Mouse (Mus musculus): ENCODE results near the gene Olfr314. TPM values are rescaled to one million over a fixed set of nuclear protein-coding genes. Genes with fewer than 3 reads are reported as not detected.
"Not testable (repeated sequence)": the region's sequence is repeated elsewhere in the genome, so short reads cannot be mapped to it uniquely, and the experiment has no call there.

Gene Olfr314
- not detected in 2 replicates for polyA plus RNA-seq (2015; fragmentation: Nextera tagmentation; extraction: Ambion mirVana)

- H3K36me3 ChIP-seq: no peaks in the 10 kb centered on the region
- 76% methylated on average over 6 of the region's 6 CpGs for WGBS
- H3K9me3 ChIP-seq: no peaks in the 10 kb centered on the region
- H3K4me2 ChIP-seq: no peak within 1 kb of the TSS
- H3K4me3 ChIP-seq: no peak within 1 kb of the TSS
- no peak within 1 kb of the TSS for H3K9ac ChIP-seq
- no peak within 1 kb of the TSS for H3K27ac ChIP-seq
- no peaks in the 10 kb centered on the region for H3K4me1 ChIP-seq
- ATAC-seq (ENCODE audit: insufficient number of reproducible peaks, low FRiP score, low TSS enrichment, low read depth): no peak
- no peaks in the 10 kb centered on the region; the same call in 1 of the 2 replicates for H3K27me3 ChIP-seq
These were observed at the start of gene Olfr314 for GRCm38 (mm10) chr11:58782480-58783089. Gene Olfr314, plus strand, starts transcription at chr11:58782952.

GRCm38 (mm10) chr11:58733372-58733771 lies 49.4 kb upstream of the Olfr314 start:
- WGBS: 53% methylated on average over 3 of the region's 3 CpGs
- H3K4me3 ChIP-seq: no peak overlapping the region
- H3K4me2 ChIP-seq: no peak overlapping the region
- H3K9me3 ChIP-seq: no peaks in the 10 kb centered on the region
- no peak overlapping the region for H3K27ac ChIP-seq
- no peaks in the 10 kb centered on the region for H3K27me3 ChIP-seq
- H3K9ac ChIP-seq: no peak overlapping the region
- no peaks in the 10 kb centered on the region for H3K4me1 ChIP-seq
- no peak for ATAC-seq (ENCODE audit: insufficient number of reproducible peaks, low FRiP score, low TSS enrichment, low read depth)
- H3K36me3 ChIP-seq: no peaks in the 10 kb centered on the region

- Histone ChIP-seq H3K4me1 (no peaks in the 10 kb centered on the region), H3K9me3 (no peaks in the 10 kb centered on the region), H3K27ac (no peak within 1 kb of the TSS), H3K27me3 (no peaks in the 10 kb centered on the region), H3K9ac (no peak within 1 kb of the TSS), H3K4me3 (no peak within 1 kb of the TSS), H3K36me3 (no peaks in the 10 kb centered on the region), H3K4me2 (no peak within 1 kb of the TSS)
- 67% methylated on average over 4 of the region's 4 CpGs for WGBS
- no peak for ATAC-seq (ENCODE audit: insufficient number of reproducible peaks, low FRiP score, low TSS enrichment, low read depth)
These were observed 43.9 kb upstream of the Olfr314 start, which contains the start of gene Olfr317 for GRCm38 (mm10) chr11:58738792-58739262. Gene Olfr317, minus strand, starts transcription at chr11:58739212.

GRCm38 (mm10) chr11:58751096-58751495 lies 31.7 kb upstream of the Olfr314 start:
- H3K4me1 ChIP-seq; H3K36me3 ChIP-seq; H3K27me3 ChIP-seq; H3K27ac ChIP-seq; ATAC-seq (ENCODE audit: insufficient number of reproducible peaks, low FRiP score, low TSS enrichment, low read depth); H3K4me2 ChIP-seq; H3K4me3 ChIP-seq; H3K9ac ChIP-seq; H3K9me3 ChIP-seq: not testable (repeated sequence)
- WGBS: 78% methylated on average over 18 of the region's 18 CpGs

- Histone ChIP-seq H3K27ac (no peak within 1 kb of the TSS), H3K9ac (no peak within 1 kb of the TSS), H3K27me3 (no peaks in the 10 kb centered on the region), H3K4me3 (no peak within 1 kb of the TSS), H3K4me2 (no peak within 1 kb of the TSS), H3K9me3 (no peaks in the 10 kb centered on the region), H3K36me3 (no peaks in the 10 kb centered on the region), H3K4me1 (no peaks in the 10 kb centered on the region)
- WGBS: 77% methylated on average over 2 of the region's 2 CpGs
- ATAC-seq (ENCODE audit: insufficient number of reproducible peaks, low FRiP score, low TSS enrichment, low read depth): no peak
These were observed 30.3 kb upstream of the Olfr314 start, which contains the start of gene Olfr316 for GRCm38 (mm10) chr11:58752434-58752833. Gene Olfr316, plus strand, starts transcription at chr11:58752734.

GRCm38 (mm10) chr11:58772888-58773287 lies 9.9 kb upstream of the Olfr314 start, which contains the start of gene Olfr315:
Gene Olfr315, plus strand, starts transcription at chr11:58773188.
- Histone ChIP-seq H3K4me2 (no peak within 1 kb of the TSS), H3K4me3 (no peak within 1 kb of the TSS), H3K9ac (no peak within 1 kb of the TSS), H3K27ac (no peak within 1 kb of the TSS), H3K9me3 (no peaks in the 10 kb centered on the region), H3K36me3 (no peaks in the 10 kb centered on the region), H3K4me1 (no peaks in the 10 kb centered on the region), H3K27me3 (no peaks in the 10 kb centered on the region)
- no peak for ATAC-seq (ENCODE audit: insufficient number of reproducible peaks, low FRiP score, low TSS enrichment, low read depth)

- WGBS: 81% methylated on average over 2 of the region's 2 CpGs
These were observed 1.4 kb downstream of the Olfr314 start for GRCm38 (mm10) chr11:58784182-58784581.

GRCm38 (mm10) chr11:58787651-58788050 lies 4.9 kb downstream of the Olfr314 start:
- Histone ChIP-seq H3K36me3 (no peaks in the 10 kb centered on the region), H3K9ac (no peak overlapping the region), H3K27ac (no peak overlapping the region), H3K4me3 (no peak overlapping the region), H3K4me2 (no peak overlapping the region), H3K9me3 (no peaks in the 10 kb centered on the region), H3K27me3 (no peaks in the 10 kb centered on the region; the same call in 1 of the 2 replicates), H3K4me1 (no peaks in the 10 kb centered on the region)
- 82% methylated on average over 10 of the region's 10 CpGs for WGBS
- ATAC-seq (ENCODE audit: insufficient number of reproducible peaks, low FRiP score, low TSS enrichment, low read depth): no peak

More at GRCm38 (mm10) chr11:58784182-58784581, 1.4 kb downstream of the Olfr314 start:
- Histone ChIP-seq H3K9me3 (no peaks in the 10 kb centered on the region), H3K27ac (no peak overlapping the region), H3K4me2 (no peak overlapping the region), H3K9ac (no peak overlapping the region), H3K4me1 (no peaks in the 10 kb centered on the region), H3K27me3 (no peaks in the 10 kb centered on the region; the same call in 1 of the 2 replicates), H3K36me3 (no peaks in the 10 kb centered on the region), H3K4me3 (no peak overlapping the region)
- ATAC-seq (ENCODE audit: insufficient number of reproducible peaks, low FRiP score, low TSS enrichment, low read depth): no peak

GRCm38 (mm10) chr11:58788346-58788745 lies 5.6 kb downstream of the Olfr314 start:
- Histone ChIP-seq H3K36me3 (no peaks in the 10 kb centered on the region), H3K27me3 (no peaks in the 10 kb centered on the region; the same call in 1 of the 2 replicates), H3K4me2 (no peak overlapping the region), H3K9me3 (no peaks in the 10 kb centered on the region), H3K27ac (no peak overlapping the region), H3K9ac (no peak overlapping the region), H3K4me1 (no peaks in the 10 kb centered on the region), H3K4me3 (no peak overlapping the region)
- 81% methylated on average over 8 of the region's 8 CpGs for WGBS
- no peak for ATAC-seq (ENCODE audit: insufficient number of reproducible peaks, low FRiP score, low TSS enrichment, low read depth)

- no peaks in the 10 kb centered on the region for H3K9me3 ChIP-seq
- no peak overlapping the region for H3K4me3 ChIP-seq
- no peaks in the 10 kb centered on the region for H3K36me3 ChIP-seq
- H3K27me3 ChIP-seq: no peaks in the 10 kb centered on the region; the same call in 1 of the 2 replicates
- no peak for ATAC-seq (ENCODE audit: insufficient number of reproducible peaks, low FRiP score, low TSS enrichment, low read depth)
- H3K4me1 ChIP-seq: no peaks in the 10 kb centered on the region
- no peak overlapping the region for H3K27ac ChIP-seq
- no peak overlapping the region for H3K4me2 ChIP-seq
- 27% methylated on average over 3 of the region's 3 CpGs for WGBS
- H3K9ac ChIP-seq: no peak overlapping the region
These were observed 6.8 kb downstream of the Olfr314 start for GRCm38 (mm10) chr11:58789532-58789931.

GRCm38 (mm10) chr11:58790053-58790452 lies 7.3 kb downstream of the Olfr314 start:
- Histone ChIP-seq H3K27me3 (no peaks in the 10 kb centered on the region; the same call in 1 of the 2 replicates), H3K4me1 (no peaks in the 10 kb centered on the region), H3K9ac (no peak overlapping the region), H3K4me3 (no peak overlapping the region), H3K4me2 (no peak overlapping the region), H3K27ac (no peak overlapping the region), H3K9me3 (no peaks in the 10 kb centered on the region), H3K36me3 (no peaks in the 10 kb centered on the region)
- no peak for ATAC-seq (ENCODE audit: insufficient number of reproducible peaks, low FRiP score, low TSS enrichment, low read depth)
- WGBS: 57% methylated on average over 2 of the region's 2 CpGs

- no peak for ATAC-seq (ENCODE audit: insufficient number of reproducible peaks, low FRiP score, low TSS enrichment, low read depth)
- H3K9ac ChIP-seq: no peak overlapping the region
- H3K36me3 ChIP-seq: no peaks in the 10 kb centered on the region
- H3K9me3 ChIP-seq: no peaks in the 10 kb centered on the region
- no peak overlapping the region for H3K4me3 ChIP-seq
- no peaks in the 10 kb centered on the region for H3K4me1 ChIP-seq
- H3K4me2 ChIP-seq: no peak overlapping the region
- no peak overlapping the region for H3K27ac ChIP-seq
- WGBS: 83% methylated on average over 6 of the region's 6 CpGs
- H3K27me3 ChIP-seq: no peaks in the 10 kb centered on the region; the same call in 1 of the 2 replicates
These were observed 7.9 kb downstream of the Olfr314 start for GRCm38 (mm10) chr11:58790646-58791045.
